Mouse (Mus musculus) G1E (cell line): Measurements from ENCODE around the gene Foxo3.

Experiments
- CTCF ChIP-seq: IDR thresholded peaks from 2 replicates; pipeline ENCODE4 v1.5.1; 2012; ENCODE audit warnings: low read depth, low read length, inconsistent platforms, mixed read lengths
- GATA1 ChIP-seq: IDR thresholded peaks from 2 replicates; pipeline ENCODE4 v1.6.1; 2012; ENCODE audit warnings: borderline replicate concordance, low read length, inconsistent platforms, mixed read lengths
- GATA2 ChIP-seq: IDR thresholded peaks from 2 replicates; pipeline ENCODE4 v1.6.1; 2012; ENCODE audit warnings: low read depth, low read length, inconsistent platforms, borderline replicate concordance
- TAL1 ChIP-seq: conservative IDR thresholded peaks from 2 replicates; pipeline ENCODE4 v1.6.1; 2012; ENCODE audit warnings: low read depth, low read length, inconsistent platforms, mixed read lengths

GRCm38 (mm10) chr10:42246483-42246882, 30.1 kb downstream of the Foxo3 start:
- no peak for TF ChIP-seq CTCF
- TF ChIP-seq GATA1: no peak
- TF ChIP-seq GATA2: no peak
- TF ChIP-seq TAL1: no peak
